Mouse (Mus musculus) midbrain, embryonic 13.5 days (tissue): Measurements from ENCODE around the gene Mybpc3. TPM values are rescaled to one million over a fixed set of nuclear protein-coding genes. Genes with fewer than 3 reads are reported as not detected.

Source experiments
- ATAC-seq: fragments of 200-750 bp; cut with Nextera tagmentation; 2 replicates; pipeline ENCODE4 v1.8.0; 2017; ENCODE audit warnings: mild to moderate bottlenecking, moderate TSS enrichment, moderate library complexity
- H3K27ac ChIP-seq: fragments of 300-500 bp; sonication (generic); 2 replicates; pipeline ENCODE4 v1.5.1; 2015; ENCODE audit warnings: inconsistent platforms, mild to moderate bottlenecking, moderate library complexity
- H3K27me3 ChIP-seq: fragments of 300-500 bp; sonication (generic); 2 replicates; pipeline ENCODE4 v1.6.1; 2015; ENCODE audit warnings: mild to moderate bottlenecking, inconsistent platforms
- H3K36me3 ChIP-seq: fragments of 300-500 bp; sonication (generic); 2 replicates; pipeline ENCODE4 v1.6.1; 2015; ENCODE audit warnings: mild to moderate bottlenecking, inconsistent platforms
- H3K4me1 ChIP-seq: fragments of 300-500 bp; sonication (generic); replicated peaks from 2 replicates; pipeline ENCODE4 v1.6.1; 2015; ENCODE audit warnings: inconsistent platforms
- H3K4me2 ChIP-seq: fragments of 300-500 bp; sonication (generic); replicated peaks from 2 replicates; pipeline ENCODE4 v1.6.1; 2015; ENCODE audit warnings: moderate library complexity, mild to moderate bottlenecking, inconsistent platforms
- H3K4me3 ChIP-seq: fragments of 300-500 bp; sonication (generic); replicated peaks from 2 replicates; pipeline ENCODE4 v1.5.1; 2015; ENCODE audit warnings: mild to moderate bottlenecking, inconsistent platforms
- H3K9ac ChIP-seq: fragments of 300-500 bp; sonication (generic); replicated peaks from 2 replicates; pipeline ENCODE4 v1.6.1; 2015; ENCODE audit warnings: mild to moderate bottlenecking, inconsistent platforms
- H3K9me3 ChIP-seq: fragments of 300-500 bp; sonication (generic); 2 replicates; pipeline ENCODE4 v1.6.1; 2016; ENCODE audit warnings: mild to moderate bottlenecking, inconsistent platforms
- WGBS: fragments of 180-500 bp; shearing (Covaris S2); methylation state at CpG from one replicate; pipeline ENCODE4 v1.1.7; 2015; 5-methylcytosine and 5-hydroxymethylcytosine counted together
- polyA plus RNA-seq: library from polyadenylated mRNA; unstranded; fragments of >200 nt; fragmentation: Nextera tagmentation; extraction: Ambion mirVana; gene quantifications from 2 replicates; pipeline ENCODE4 v1.2.1, GENCODE M21; 2015

Gene Mybpc3
- polyA plus RNA-seq, 1 experiment from 2014 or later: not detected

DNA sequence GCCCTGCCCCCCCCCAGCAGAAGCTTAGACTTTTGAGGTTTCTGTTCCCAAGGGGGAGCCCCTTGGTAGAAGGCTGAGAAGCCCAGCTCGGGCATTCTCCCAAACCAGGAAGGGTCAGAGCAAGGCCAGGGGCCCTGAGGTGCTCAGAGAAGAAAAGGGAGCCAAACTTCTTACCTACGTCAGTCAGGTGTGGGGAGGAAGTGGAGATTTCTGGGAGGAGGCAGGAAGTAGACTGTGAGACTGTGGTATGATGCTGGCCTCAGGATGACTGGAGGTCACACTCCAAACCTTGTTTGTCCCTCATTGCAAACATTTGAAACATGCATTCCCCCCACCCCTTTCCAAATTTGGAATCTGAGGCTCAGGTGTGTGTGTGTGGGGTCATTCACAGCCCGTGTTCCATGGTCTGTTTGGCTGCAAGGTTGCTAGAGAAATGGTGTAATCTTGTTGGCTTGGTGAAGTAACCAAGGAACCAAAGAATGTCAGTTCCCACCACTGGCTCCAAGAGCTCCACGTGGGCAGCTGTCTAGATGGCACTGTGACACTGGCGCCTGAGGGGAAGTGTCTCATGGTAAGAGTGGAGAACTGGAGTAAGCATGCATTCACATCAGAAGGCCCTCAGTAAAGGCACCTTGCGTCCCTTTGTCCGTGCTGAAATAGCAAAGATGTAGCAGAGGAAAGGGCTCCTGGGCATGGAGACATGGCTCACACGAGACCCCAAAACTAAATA is 37.0 kb upstream of the Mybpc3 start:
- Histone ChIP-seq H3K9me3 (no peaks in the 10 kb centered on the region), H3K4me3 (no peak overlapping the region), H3K36me3 (no peaks in the 10 kb centered on the region), H3K4me1 (peaks cover 13% of the 10 kb centered on the region), H3K27ac (no peak overlapping the region), H3K27me3 (no peaks in the 10 kb centered on the region), H3K9ac (no peak overlapping the region), H3K4me2 (no peak overlapping the region)
- 84% methylated on average over 8 of the region's 8 CpGs for whole genome bisulfite sequencing
- no peak for ATAC-seq

GRCm38 (mm10) chr2:91081775-91082695 is 35.9 kb upstream of the Mybpc3 start, which contains the start of gene Spi1:
TSS of gene Spi1 (plus strand) at chr2:91082390.
- ATAC-seq: no peak
- WGBS: 82% methylated on average over 13 of the region's 13 CpGs

GRCm38 (mm10) chr2:91082844-91083243 is 35.1 kb upstream of the Mybpc3 start:
- Histone ChIP-seq H3K9me3 (no peaks in the 10 kb centered on the region), H3K4me1 (peaks cover 12% of the 10 kb centered on the region), H3K36me3 (no peaks in the 10 kb centered on the region), H3K27ac (no peak overlapping the region), H3K9ac (no peak overlapping the region), H3K4me2 (no peak overlapping the region), H3K27me3 (no peaks in the 10 kb centered on the region), H3K4me3 (no peak overlapping the region)
- no peak for ATAC-seq
- WGBS: 78% methylated on average over 11 of the region's 11 CpGs

More at GRCm38 (mm10) chr2:91081775-91082695, 35.9 kb upstream of the Mybpc3 start, which contains the start of gene Spi1:
- no peak within 1 kb of the TSS for H3K27ac ChIP-seq
- peaks cover 13% of the 10 kb centered on the region for H3K4me1 ChIP-seq
- no peak within 1 kb of the TSS for H3K4me3 ChIP-seq
- no peak within 1 kb of the TSS for H3K4me2 ChIP-seq
- no peaks in the 10 kb centered on the region for H3K36me3 ChIP-seq
- H3K27me3 ChIP-seq: no peaks in the 10 kb centered on the region
- H3K9me3 ChIP-seq: no peaks in the 10 kb centered on the region
- H3K9ac ChIP-seq: no peak within 1 kb of the TSS

- peaks cover 6% of the 10 kb centered on the region for H3K4me1 ChIP-seq
- H3K9me3 ChIP-seq: no peaks in the 10 kb centered on the region
- H3K4me2 ChIP-seq: no peak overlapping the region
- no peak overlapping the region for H3K4me3 ChIP-seq
- H3K36me3 ChIP-seq: no peaks in the 10 kb centered on the region
- WGBS: 43% methylated on average over 1 of the region's 1 CpGs
- H3K9ac ChIP-seq: no peak overlapping the region
- H3K27me3 ChIP-seq: no peaks in the 10 kb centered on the region
- no peak for ATAC-seq
- H3K27ac ChIP-seq: no peak overlapping the region
These were observed 34.5 kb upstream of the Mybpc3 start for GRCm38 (mm10) chr2:91083366-91083940.

DNA sequence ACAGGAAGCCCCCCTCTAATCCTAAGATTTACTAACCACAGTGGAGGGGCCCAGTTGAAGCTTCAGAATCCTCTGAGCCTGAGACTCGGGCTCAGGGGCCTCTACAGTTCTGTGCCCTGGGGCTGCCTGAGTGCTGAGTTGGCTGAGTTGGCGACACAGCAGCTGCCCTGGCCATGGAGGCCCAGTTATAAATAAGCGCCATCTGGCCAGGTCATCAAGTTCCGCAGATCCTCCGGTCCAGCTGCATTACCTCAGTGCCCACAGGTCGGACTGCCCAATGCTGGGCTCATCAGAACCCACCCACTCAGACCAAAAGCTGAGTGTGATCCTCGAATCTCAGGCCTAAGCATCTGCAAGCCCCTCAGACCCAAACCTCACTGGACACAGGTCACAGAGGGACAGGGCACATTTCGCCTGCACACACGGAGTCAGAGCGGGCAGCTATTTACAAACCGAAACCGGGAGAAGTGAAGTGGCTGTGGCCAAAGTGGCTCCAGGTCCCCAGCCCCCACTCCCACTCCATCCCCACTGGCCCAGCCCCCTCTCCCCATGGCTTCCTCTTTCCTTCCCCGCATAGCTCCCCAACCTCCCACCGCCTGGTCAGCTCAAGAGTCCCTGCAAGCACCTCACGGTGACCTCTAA is 33.6 kb upstream of the Mybpc3 start:
- Histone ChIP-seq H3K4me2 (no peak overlapping the region), H3K36me3 (no peaks in the 10 kb centered on the region), H3K27ac (no peak overlapping the region), H3K9ac (no peak overlapping the region), H3K27me3 (no peaks in the 10 kb centered on the region), H3K4me3 (no peak overlapping the region), H3K9me3 (no peaks in the 10 kb centered on the region), H3K4me1 (no peaks in the 10 kb centered on the region)
- WGBS: 83% methylated on average over 15 of the region's 15 CpGs
- no peak for ATAC-seq

DNA sequence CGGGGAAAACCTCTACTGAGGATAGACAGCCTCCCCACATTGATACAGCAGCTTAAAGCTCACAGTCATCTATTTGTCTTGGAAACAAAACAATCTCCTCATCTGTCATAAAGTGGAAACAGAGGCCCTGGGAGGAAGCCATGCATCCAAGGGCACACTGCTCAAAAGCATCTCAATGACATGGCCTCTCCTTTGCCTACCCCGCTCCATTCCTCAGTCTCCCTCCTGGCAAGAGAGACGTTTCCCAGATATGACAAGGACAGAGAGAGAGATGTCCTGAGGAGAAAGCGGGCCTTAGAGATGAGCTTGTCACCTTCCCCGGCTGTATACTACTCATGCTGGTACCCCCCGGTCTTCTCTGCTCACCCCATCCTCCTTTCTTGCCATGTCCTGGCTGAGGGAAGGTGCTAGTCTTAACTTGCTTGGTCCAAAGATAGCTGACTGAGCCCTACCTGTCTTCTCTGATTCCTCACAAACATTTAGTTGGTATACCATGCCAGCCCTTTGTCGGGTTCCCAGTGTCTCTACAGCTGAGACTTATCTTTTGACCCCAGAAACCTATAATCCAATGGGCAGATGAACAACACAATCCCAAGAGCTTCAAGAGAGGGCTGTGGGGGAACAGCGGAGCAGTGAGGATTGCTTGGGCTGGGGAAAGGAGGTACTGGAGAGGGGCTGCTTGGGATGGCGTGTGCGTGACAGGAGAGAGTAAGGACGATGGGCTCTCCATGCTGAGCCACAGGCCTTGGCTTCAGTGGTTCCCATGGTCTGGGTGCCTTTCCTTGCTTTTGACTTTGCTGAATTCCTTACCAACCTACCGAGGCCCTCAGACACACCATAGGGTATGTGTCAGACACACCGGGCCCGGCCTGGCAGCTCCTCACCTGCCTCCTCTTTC is 32.2 kb upstream of the Mybpc3 start:
- no peaks in the 10 kb centered on the region for H3K27me3 ChIP-seq

DNA sequence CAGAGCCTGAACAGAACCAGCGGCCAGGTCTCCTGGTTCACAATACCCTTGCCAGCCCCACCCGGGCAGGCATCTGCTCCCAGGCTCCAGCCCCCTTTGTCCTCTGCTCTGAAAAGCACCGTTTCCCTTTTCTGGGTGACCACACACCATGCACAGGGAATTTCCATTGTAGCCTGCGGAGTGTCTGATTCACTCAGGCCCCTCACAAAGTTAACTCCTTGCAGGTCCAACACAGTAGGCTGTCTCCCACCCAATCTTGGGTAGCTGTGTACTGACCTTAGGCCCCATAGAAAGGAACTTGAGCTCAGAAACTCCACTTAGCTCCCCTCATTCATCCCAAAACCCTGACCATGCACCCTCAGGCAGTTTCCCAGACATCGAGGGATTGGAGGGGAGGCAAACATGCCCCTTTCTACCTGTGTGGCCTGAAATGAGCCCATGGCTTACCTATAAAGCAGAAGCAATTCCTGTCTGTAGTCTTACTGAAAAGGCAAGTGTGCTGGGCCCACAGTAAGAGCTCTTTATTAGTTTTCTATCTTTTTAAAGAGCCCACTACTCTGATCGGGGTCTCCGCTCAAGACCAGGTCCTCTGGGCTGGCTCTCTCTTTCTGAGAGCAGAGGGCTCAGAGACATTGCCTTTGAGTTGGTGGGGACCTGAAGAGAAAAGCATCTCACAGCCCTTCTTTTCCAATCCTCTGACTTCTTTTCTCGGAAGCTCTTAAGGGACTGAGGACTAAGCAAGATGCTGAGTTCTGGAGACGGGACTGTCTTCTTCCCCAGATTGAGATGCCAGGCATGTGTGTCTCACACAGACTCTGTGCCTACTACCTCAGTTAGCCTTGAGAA is 31.3 kb upstream of the Mybpc3 start:
- H3K4me1 ChIP-seq: no peaks in the 10 kb centered on the region
- H3K9me3 ChIP-seq: no peaks in the 10 kb centered on the region
- H3K27me3 ChIP-seq: no peaks in the 10 kb centered on the region
- ATAC-seq: no peak
- no peak overlapping the region for H3K4me2 ChIP-seq
- no peaks in the 10 kb centered on the region for H3K36me3 ChIP-seq
- no peak overlapping the region for H3K4me3 ChIP-seq
- H3K9ac ChIP-seq: no peak overlapping the region
- WGBS: 58% methylated on average over 9 of the region's 9 CpGs
- no peak overlapping the region for H3K27ac ChIP-seq

More for the DNA sequence above, 32.2 kb upstream of the Mybpc3 start:
- Histone ChIP-seq H3K4me3 (no peak overlapping the region), H3K9me3 (no peaks in the 10 kb centered on the region), H3K36me3 (no peaks in the 10 kb centered on the region), H3K4me1 (no peaks in the 10 kb centered on the region), H3K27ac (no peak overlapping the region), H3K4me2 (no peak overlapping the region), H3K9ac (no peak overlapping the region)
- 86% methylated on average over 14 of the region's 14 CpGs for WGBS
- ATAC-seq: no peak

- 88% methylated on average over 9 of the region's 9 CpGs for WGBS
- Histone ChIP-seq H3K4me3 (no peak overlapping the region), H3K36me3 (no peaks in the 10 kb centered on the region), H3K9me3 (no peaks in the 10 kb centered on the region), H3K9ac (no peak overlapping the region), H3K27me3 (no peaks in the 10 kb centered on the region), H3K27ac (no peak overlapping the region), H3K4me2 (no peak overlapping the region), H3K4me1 (no peaks in the 10 kb centered on the region)
- ATAC-seq: no peak
These were observed 30.5 kb upstream of the Mybpc3 start for GRCm38 (mm10) chr2:91087453-91087852.

DNA sequence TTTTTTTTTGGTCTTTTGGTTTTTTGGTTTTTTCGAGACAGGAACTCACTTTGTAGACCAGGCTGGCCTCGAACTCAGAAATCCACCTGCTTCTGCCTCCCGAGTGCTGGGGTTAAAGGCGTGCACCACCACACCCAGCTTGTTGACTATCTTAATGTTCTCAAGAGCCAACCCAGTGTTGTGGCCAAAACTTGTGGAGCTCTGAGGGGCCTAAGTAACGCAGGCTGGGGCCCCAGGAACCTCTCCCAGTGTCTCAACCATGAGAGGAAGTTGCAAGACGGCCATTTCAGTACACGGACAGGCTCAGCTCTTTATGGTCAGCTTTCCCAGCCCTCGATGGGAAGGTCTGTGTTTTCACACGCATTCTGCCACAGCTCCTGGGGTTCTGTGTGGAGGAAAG is 29.0 kb upstream of the Mybpc3 start:
- H3K27me3 ChIP-seq: no peaks in the 10 kb centered on the region
- no peak overlapping the region for H3K9ac ChIP-seq
- no peak overlapping the region for H3K4me3 ChIP-seq
- H3K9me3 ChIP-seq: no peaks in the 10 kb centered on the region
- 82% methylated on average over 9 of the region's 9 CpGs for WGBS
- H3K4me1 ChIP-seq: no peaks in the 10 kb centered on the region
- no peaks in the 10 kb centered on the region for H3K36me3 ChIP-seq
- no peak overlapping the region for H3K27ac ChIP-seq
- no peak overlapping the region for H3K4me2 ChIP-seq
- no peak for ATAC-seq

DNA sequence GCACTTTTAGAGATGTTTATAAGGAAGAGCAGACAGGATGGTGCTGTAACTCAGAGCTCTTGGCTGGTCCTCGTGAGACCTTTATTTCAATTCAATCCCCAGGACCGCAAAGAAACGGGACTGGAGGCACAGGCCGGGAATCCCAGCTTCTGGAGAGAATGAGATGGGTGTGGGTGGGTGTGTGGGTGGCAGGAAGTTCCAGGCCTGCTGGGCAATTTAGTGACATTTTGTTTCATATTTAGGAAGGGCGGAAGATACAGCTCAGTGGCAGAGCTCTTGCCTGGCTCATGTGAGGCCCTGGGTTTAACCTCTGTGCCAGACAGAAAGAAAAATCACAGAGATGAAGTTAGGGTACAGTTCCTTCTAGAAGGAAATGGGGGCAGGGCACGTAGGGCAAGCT is 27.7 kb upstream of the Mybpc3 start:
- WGBS: 79% methylated on average over 6 of the region's 6 CpGs
- Histone ChIP-seq H3K4me2 (no peak overlapping the region), H3K36me3 (no peaks in the 10 kb centered on the region), H3K4me3 (no peak overlapping the region), H3K27me3 (no peaks in the 10 kb centered on the region), H3K4me1 (no peaks in the 10 kb centered on the region), H3K9me3 (no peaks in the 10 kb centered on the region), H3K27ac (no peak overlapping the region), H3K9ac (no peak overlapping the region)
- no peak for ATAC-seq
